9 mouse cellular contexts compared by ENCODE assay signal in the genomic region with DNA sequence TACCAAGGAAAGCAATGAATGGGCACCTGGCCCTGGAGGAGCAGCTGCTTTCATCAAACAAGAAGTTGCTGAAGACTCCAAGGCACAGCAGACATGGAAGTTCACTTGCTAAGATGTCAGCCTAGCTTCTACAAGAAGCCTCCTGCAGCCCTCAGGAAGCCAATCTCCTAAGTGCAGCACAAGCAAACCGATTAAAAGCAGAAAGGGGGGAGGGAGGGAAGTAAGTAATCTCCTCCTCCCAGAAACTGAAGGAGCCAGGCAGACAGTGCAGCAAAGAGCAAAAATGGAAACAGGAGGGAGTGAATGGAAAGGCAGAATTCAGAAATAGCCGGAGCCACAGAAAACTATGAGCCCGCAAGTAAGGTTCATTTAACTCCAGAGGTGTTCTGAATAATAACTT. TPM values are rescaled to one million over a fixed set of nuclear protein-coding genes. Genes with fewer than 3 reads are reported as not detected.
A peak's percentile ranks its signal among the peaks of the same experiment; 100 is the strongest.
DNase-seq lines count a peak whose midpoint lies in the region; ATAC-seq and TF ChIP-seq lines count a peak whose summit lies in the region.
"Had no signal": no experiment of that assay in that cellular context is flagged by ENCODE, and none has a peak within 500 bp of the region (broad histone marks: within the 10 kb centered on the region; RNA-seq: fewer than 3 reads in every experiment).

No protein-coding gene starts in this region.

- no peak for TF ChIP-seq CTCF in kidney, adult 2 months (conservative IDR thresholded peaks at IDR 0.05; ENCODE audit: insufficient read depth, insufficient read length, low read depth, low read length)

- no peak for ATAC-seq in cerebellum, adult (ENCODE audit: insufficient number of reproducible peaks, low FRiP score, low TSS enrichment)

- H3K9me3 ChIP-seq in erythroblast, embryonic 14.5 days (ENCODE audit: control insufficient read depth, low read length) = peaks cover 6% of the 10 kb centered on the region
- H3K9me3 ChIP-seq in megakaryocyte, embryonic 14.5 days = peaks cover 6% of the 10 kb centered on the region
- H3K9me3 ChIP-seq: G1E had no signal

- no peak overlapping the region for H3K4me3 ChIP-seq in kidney, adult 2 months (ENCODE audit: insufficient read depth, low read depth, low read length)
- peak overlapping the region; percentile 2 for H3K4me3 ChIP-seq in erythroblast, embryonic 14.5 days (replicated peaks)
- peak overlapping the region; percentile 83 for H3K4me3 ChIP-seq in megakaryocyte, embryonic 14.5 days (replicated peaks)

- H3K36me3 ChIP-seq in kidney, adult 2 months (ENCODE audit: control insufficient read depth, insufficient read depth, low read length) = no peaks in the 10 kb centered on the region
- peaks cover 32% of the 10 kb centered on the region for H3K36me3 ChIP-seq in erythroblast, embryonic 14.5 days (ENCODE audit: control insufficient read depth)
- peaks cover 77% of the 10 kb centered on the region for H3K36me3 ChIP-seq in megakaryocyte, embryonic 14.5 days (replicated peaks; ENCODE audit: low read length)

- H3K27me3 ChIP-seq in kidney, adult 2 months (replicated peaks; ENCODE audit: control insufficient read depth, insufficient read depth, low read length) = no peaks in the 10 kb centered on the region
- no peaks in the 10 kb centered on the region for H3K27me3 ChIP-seq in erythroblast, embryonic 14.5 days (ENCODE audit: control insufficient read depth)
- no peaks in the 10 kb centered on the region for H3K27me3 ChIP-seq in megakaryocyte, embryonic 14.5 days (replicated peaks)

- peaks cover 70% of the 10 kb centered on the region for H3K4me1 ChIP-seq in kidney, adult 2 months (ENCODE audit: control insufficient read depth, insufficient read depth, low read length)
- peaks cover 56% of the 10 kb centered on the region for H3K4me1 ChIP-seq in erythroblast, embryonic 14.5 days (ENCODE audit: control insufficient read depth)
- H3K4me1 ChIP-seq in megakaryocyte, embryonic 14.5 days = peaks cover 100% of the 10 kb centered on the region

- peak overlapping the region; percentile 54 for H3K27ac ChIP-seq in kidney, adult 2 months (ENCODE audit: insufficient read depth, low read depth, low read length)

- WGBS in kidney, adult 2 months = 44% methylated on average over 3 of the region's 3 CpGs

- no peak for DNase-seq in kidney, adult 2 months
- no peak for DNase-seq in kidney, postnatal 14 days
- peak; percentile 88 for DNase-seq in MEL-GATA-1-ER (ENCODE audit: extremely low read depth, low read depth)
- DNase-seq in adipocyte (ENCODE audit: low spot score) = no peak
- DNase-seq: right cerebral cortex, postnatal 25 days had no signal

- no peak for TF ChIP-seq POLR2A in kidney, adult 2 months (IDR thresholded peaks at IDR 0.05; ENCODE audit: low read depth, low read length)

RNA-seq across cellular contexts. Expression of gene Tbc1d14, which starts 19.7 kb away (rescaled TPM):
- 45.2 and 50.0 TPM in 2 replicates for polyA plus RNA-seq in kidney, adult 2 months (2012; rRNA removed)
- 0.42 and 0.47 TPM in 2 replicates for polyA plus RNA-seq in erythroblast, embryonic 14.5 days (2012)
- 7.1 and 8.7 TPM in 2 replicates for polyA plus RNA-seq in megakaryocyte, embryonic 14.5 days (2012; ENCODE audit: insufficient read depth, low replicate concordance)
